Mouse (Mus musculus): ENCODE results near the gene Rbpms2. TPM values are rescaled to one million over a fixed set of nuclear protein-coding genes. Genes with fewer than 3 reads are reported as not detected.

Gene Rbpms2
- polyA plus RNA-seq, 1 experiment from 2014 or later: 6.5 TPM

DNA sequence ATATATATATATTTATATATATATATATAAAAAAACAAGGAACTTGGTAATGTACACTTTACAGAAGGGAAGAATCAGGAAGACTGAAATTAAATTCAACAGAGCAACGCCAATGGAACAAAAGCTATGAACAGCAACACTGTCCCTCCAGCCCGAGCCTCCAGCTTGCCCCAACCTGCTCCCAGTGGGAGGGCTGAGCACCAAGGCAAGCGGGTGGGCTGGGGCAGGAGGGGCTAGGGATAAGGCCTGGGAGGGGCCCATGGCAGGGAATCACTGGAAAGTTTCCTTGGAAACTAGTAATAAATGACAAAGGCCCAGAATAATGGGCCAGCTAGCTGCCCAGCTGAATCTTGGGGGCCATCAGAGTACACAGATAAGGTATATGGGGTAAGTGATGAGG is 63.0 kb downstream of the Rbpms2 start:
- DNase-seq (ENCODE audit: low spot score): no peak
- Histone ChIP-seq H3K27me3 (replicated peaks; ENCODE audit: insufficient read depth, low read length) (no peaks in the 10 kb centered on the region), H3K9me3 (ENCODE audit: low read length) (no peaks in the 10 kb centered on the region), H3K9ac (replicated peaks; ENCODE audit: low read depth) (no peak overlapping the region), H3K4me1 (ENCODE audit: insufficient read depth, low read depth, low read length) (no peaks in the 10 kb centered on the region), H3K4me3 (ENCODE audit: low read depth, low read length) (no peak overlapping the region), H3K36me3 (ENCODE audit: insufficient read depth, low read length) (peaks cover 17% of the 10 kb centered on the region; the same call in 1 of the 2 replicates), H3K4me2 (replicated peaks; ENCODE audit: low read depth, low read length) (no peak overlapping the region), H3K27ac (ENCODE audit: low read length) (no peak overlapping the region)
- ATAC-seq: no peak
- no peak for TF ChIP-seq EP300 (IDR thresholded peaks at IDR 0.05)
- no peak for TF ChIP-seq CTCF (IDR thresholded peaks at IDR 0.05)
- 58% methylated on average over 3 of the region's 3 CpGs for WGBS

DNA sequence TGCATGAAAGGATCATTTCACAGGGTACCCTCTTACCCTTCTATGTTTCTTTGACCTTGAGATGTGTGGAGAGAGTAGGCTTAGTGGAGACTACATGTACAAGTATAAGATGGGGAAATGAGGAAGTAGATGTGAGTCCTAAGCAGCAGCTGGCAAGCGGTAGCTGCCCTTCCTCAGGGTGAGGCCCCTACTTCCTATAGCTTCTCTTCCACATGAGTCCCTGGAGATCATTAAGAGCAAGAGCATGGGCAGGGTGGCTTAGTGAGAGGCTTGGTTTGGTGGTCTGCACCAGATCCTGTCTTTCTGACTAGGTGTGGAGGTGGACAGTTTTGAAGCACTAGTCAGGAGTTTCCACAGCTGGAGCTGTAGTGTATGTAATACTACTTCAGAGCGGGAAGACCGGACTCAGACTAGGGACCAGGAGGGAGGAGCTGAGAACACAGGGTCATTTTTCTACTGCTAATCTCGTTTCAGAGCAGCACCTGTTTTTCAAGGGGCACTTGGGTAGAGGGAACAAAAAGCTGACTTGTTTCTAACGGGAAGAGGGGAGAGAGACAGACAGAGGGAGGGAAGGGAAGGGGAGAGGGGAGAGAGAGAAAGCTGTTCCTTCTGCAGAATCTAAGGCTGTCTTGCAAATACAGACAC is 63.6 kb downstream of the Rbpms2 start:
- peak; percentile 32 for DNase-seq (ENCODE audit: low spot score)
- 30% methylated on average over 5 of the region's 5 CpGs for WGBS
- Histone ChIP-seq H3K9me3 (ENCODE audit: low read length) (no peaks in the 10 kb centered on the region), H3K4me3 (ENCODE audit: low read depth, low read length) (no peak overlapping the region), H3K9ac (replicated peaks; ENCODE audit: low read depth) (no peak overlapping the region), H3K36me3 (ENCODE audit: insufficient read depth, low read length) (peaks cover 17% of the 10 kb centered on the region; the same call in 1 of the 2 replicates), H3K4me2 (replicated peaks; ENCODE audit: low read depth, low read length) (no peak overlapping the region), H3K27me3 (replicated peaks; ENCODE audit: insufficient read depth, low read length) (no peaks in the 10 kb centered on the region), H3K4me1 (ENCODE audit: insufficient read depth, low read depth, low read length) (no peaks in the 10 kb centered on the region), H3K27ac (ENCODE audit: low read length) (no peak overlapping the region)
- TF ChIP-seq EP300 (IDR thresholded peaks at IDR 0.05): no peak
- TF ChIP-seq CTCF (IDR thresholded peaks at IDR 0.05): no peak
- no peak for ATAC-seq

DNA sequence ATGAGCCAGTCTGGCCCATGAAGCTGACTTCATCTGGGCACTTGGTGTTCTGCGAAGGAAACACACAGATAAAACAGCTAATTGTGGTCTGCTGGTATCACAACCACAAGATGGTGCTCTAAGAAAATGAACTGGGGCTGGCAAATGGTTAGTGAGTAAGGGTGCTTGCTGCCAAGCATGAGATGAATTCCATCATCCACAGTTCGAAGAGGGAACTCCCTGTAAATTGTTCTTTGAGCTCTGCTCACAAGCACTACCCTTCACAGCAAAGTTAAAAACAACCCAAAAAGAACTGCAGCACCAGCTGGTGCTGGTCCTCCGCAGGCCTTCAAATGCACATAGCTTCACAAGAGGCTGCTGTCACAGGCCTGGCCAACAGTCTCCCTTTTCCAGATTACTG is 66.2 kb downstream of the Rbpms2 start:
- WGBS: 41% methylated on average over 3 of the region's 3 CpGs
- DNase-seq (ENCODE audit: low spot score) (peak; percentile 93), ATAC-seq (peak; percentile 88)
- Histone ChIP-seq H3K9me3 (ENCODE audit: low read length) (no peaks in the 10 kb centered on the region), H3K4me1 (ENCODE audit: insufficient read depth, low read depth, low read length) (no peaks in the 10 kb centered on the region), H3K9ac (replicated peaks; ENCODE audit: low read depth) (no peak overlapping the region), H3K27me3 (replicated peaks; ENCODE audit: insufficient read depth, low read length) (no peaks in the 10 kb centered on the region), H3K4me2 (replicated peaks; ENCODE audit: low read depth, low read length) (no peak overlapping the region), H3K27ac (ENCODE audit: low read length) (peak overlapping the region; percentile 62; the same call in 1 of the 2 replicates), H3K4me3 (ENCODE audit: low read depth, low read length) (no peak overlapping the region), H3K36me3 (ENCODE audit: insufficient read depth, low read length) (peaks cover 17% of the 10 kb centered on the region; the same call in 1 of the 2 replicates)
- peak; percentile 54 for TF ChIP-seq EP300 (IDR thresholded peaks at IDR 0.05)
- TF ChIP-seq CTCF (IDR thresholded peaks at IDR 0.05): peak; percentile 77

DNA sequence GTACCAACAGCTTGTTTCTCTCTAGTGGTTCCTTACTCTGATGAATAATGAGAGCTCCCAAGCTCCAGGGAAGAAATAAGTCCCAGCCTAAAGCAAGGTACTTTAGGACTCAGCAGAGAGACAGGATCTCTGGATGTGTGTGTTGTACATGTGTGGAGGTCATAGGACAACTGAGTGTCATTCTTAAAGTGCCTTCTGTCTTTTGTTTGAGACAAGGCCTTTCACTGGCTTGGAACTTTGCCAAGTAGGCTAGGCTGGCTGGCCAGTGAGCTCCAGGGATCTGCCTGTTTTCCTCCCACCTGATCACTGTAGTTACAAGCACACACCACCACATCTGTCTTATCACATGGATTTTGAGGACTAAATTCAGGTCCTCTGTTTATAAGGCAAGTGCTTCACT is 66.9 kb downstream of the Rbpms2 start:
- TF ChIP-seq CTCF (IDR thresholded peaks at IDR 0.05) (no peak), EP300 (IDR thresholded peaks at IDR 0.05) (no peak)
- peak; percentile 59 for ATAC-seq
- H3K4me2 ChIP-seq (replicated peaks; ENCODE audit: low read depth, low read length): no peak overlapping the region
- H3K9ac ChIP-seq (replicated peaks; ENCODE audit: low read depth): no peak overlapping the region
- no peaks in the 10 kb centered on the region for H3K9me3 ChIP-seq (ENCODE audit: low read length)
- peak overlapping the region; percentile 62; the same call in 1 of the 2 replicates for H3K27ac ChIP-seq (ENCODE audit: low read length)
- no peak overlapping the region for H3K4me3 ChIP-seq (ENCODE audit: low read depth, low read length)
- no peaks in the 10 kb centered on the region for H3K4me1 ChIP-seq (ENCODE audit: insufficient read depth, low read depth, low read length)
- H3K36me3 ChIP-seq (ENCODE audit: insufficient read depth, low read length): peaks cover 17% of the 10 kb centered on the region; the same call in 1 of the 2 replicates
- DNase-seq (ENCODE audit: low spot score): peak; percentile 76
- no peaks in the 10 kb centered on the region for H3K27me3 ChIP-seq (replicated peaks; ENCODE audit: insufficient read depth, low read length)

DNA sequence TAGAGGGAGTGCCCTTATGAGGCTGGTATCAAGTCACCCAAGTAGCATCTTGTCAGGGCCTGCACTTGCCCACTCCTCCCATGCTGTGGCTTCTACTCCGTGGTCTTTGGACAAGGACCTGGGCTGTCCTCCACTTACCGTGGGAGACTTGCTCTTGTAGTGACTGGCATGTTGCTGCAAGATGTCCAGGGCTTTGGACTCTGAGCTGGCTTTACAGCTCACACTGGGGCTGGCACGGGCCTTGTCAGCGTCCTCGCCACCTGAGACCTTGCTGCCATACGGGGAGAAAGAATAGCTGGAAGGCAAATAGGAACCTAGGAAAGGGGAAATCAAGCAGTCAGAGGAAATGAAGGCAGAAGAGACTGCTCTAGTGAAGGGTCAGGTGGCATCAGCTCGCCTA is 67.9 kb downstream of the Rbpms2 start:
- DNase-seq (ENCODE audit: low spot score) (no peak), ATAC-seq (no peak)
- H3K4me1 ChIP-seq (ENCODE audit: insufficient read depth, low read depth, low read length): no peaks in the 10 kb centered on the region
- H3K36me3 ChIP-seq (ENCODE audit: insufficient read depth, low read length): peaks cover 13% of the 10 kb centered on the region; the same call in 1 of the 2 replicates
- WGBS: 86% methylated on average over 7 of the region's 7 CpGs
- H3K4me2 ChIP-seq (replicated peaks; ENCODE audit: low read depth, low read length): no peak overlapping the region
- H3K4me3 ChIP-seq (ENCODE audit: low read depth, low read length): no peak overlapping the region
- no peaks in the 10 kb centered on the region for H3K27me3 ChIP-seq (replicated peaks; ENCODE audit: insufficient read depth, low read length)
- no peak overlapping the region for H3K27ac ChIP-seq (ENCODE audit: low read length)
- no peak overlapping the region for H3K9ac ChIP-seq (replicated peaks; ENCODE audit: low read depth)
- no peaks in the 10 kb centered on the region for H3K9me3 ChIP-seq (ENCODE audit: low read length)
- TF ChIP-seq CTCF (IDR thresholded peaks at IDR 0.05) (no peak), EP300 (IDR thresholded peaks at IDR 0.05) (no peak)

DNA sequence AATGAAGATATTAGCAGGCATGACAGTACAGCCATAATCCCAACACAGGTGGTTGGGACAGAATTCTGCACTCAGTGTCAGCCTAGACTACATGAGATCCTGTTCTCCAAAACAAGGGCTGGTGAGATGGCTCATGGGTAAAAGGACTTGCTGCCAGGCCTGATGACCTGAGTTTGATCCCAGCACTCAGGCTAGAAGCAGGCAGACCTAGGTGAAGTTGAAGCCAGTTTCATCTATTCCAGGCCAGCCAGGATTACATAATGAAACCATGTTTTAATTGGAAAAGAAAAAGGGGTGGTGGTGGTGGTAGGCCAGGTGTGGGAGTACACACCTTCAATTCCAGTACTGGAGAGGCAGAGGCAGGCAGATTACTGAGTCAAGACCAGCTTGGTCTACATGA is 68.5 kb downstream of the Rbpms2 start:
- H3K9ac ChIP-seq (replicated peaks; ENCODE audit: low read depth): no peak overlapping the region
- no peak for TF ChIP-seq CTCF (IDR thresholded peaks at IDR 0.05)
- no peak for TF ChIP-seq EP300 (IDR thresholded peaks at IDR 0.05)
- no peak overlapping the region for H3K4me3 ChIP-seq (ENCODE audit: low read depth, low read length)
- no peak for ATAC-seq
- no peaks in the 10 kb centered on the region for H3K27me3 ChIP-seq (replicated peaks; ENCODE audit: insufficient read depth, low read length)
- no peak overlapping the region for H3K4me2 ChIP-seq (replicated peaks; ENCODE audit: low read depth, low read length)
- no peaks in the 10 kb centered on the region for H3K9me3 ChIP-seq (ENCODE audit: low read length)
- DNase-seq (ENCODE audit: low spot score): no peak
- no peak overlapping the region for H3K27ac ChIP-seq (ENCODE audit: low read length)
- no peaks in the 10 kb centered on the region for H3K4me1 ChIP-seq (ENCODE audit: insufficient read depth, low read depth, low read length)
- H3K36me3 ChIP-seq (ENCODE audit: insufficient read depth, low read length): peaks cover 15% of the 10 kb centered on the region; the same call in 1 of the 2 replicates

All from lung, postnatal 0 days (tissue).